Mouse (Mus musculus): ENCODE results near the gene Kcnk1. TPM values are rescaled to one million over a fixed set of nuclear protein-coding genes. Genes with fewer than 3 reads are reported as not detected.

The Kcnk1 gene
- total RNA-seq, 2 experiments from 2014 or later, result 0.77 to 0.98 TPM

- DNase-seq, result no peak
Observed at GRCm38 (mm10) chr8:125996980-125997379, 2.0 kb downstream of the Kcnk1 start.

- no peak for DNase-seq
Observed at GRCm38 (mm10) chr8:125997550-125997949, 2.6 kb downstream of the Kcnk1 start.

GRCm38 (mm10) chr8:125999842-126000395 lies 4.9 kb downstream of the Kcnk1 start:
- no peak for DNase-seq

DNA sequence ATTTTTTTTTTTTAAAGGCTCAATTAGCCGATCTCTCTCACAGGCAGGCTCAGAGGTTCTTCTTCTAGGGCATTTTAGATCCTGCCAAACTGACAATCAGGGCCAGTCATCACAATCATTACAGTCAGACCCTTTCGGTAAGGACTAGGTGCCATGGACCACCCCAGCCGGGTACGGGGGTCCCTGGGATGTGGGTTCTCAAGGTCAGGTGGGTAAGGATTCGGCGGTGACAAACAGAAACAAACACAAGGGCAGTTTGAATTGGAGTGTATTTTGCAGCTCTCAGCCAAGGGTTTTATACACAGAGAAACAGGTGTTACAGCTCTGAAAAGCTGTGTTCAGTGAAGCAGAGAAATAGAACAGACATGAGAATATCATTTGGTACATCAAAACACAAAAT lies 8.6 kb downstream of the Kcnk1 start:
- no peak for DNase-seq

GRCm38 (mm10) chr8:126004953-126005352 lies 10.0 kb downstream of the Kcnk1 start:
- no peak for DNase-seq

DNA sequence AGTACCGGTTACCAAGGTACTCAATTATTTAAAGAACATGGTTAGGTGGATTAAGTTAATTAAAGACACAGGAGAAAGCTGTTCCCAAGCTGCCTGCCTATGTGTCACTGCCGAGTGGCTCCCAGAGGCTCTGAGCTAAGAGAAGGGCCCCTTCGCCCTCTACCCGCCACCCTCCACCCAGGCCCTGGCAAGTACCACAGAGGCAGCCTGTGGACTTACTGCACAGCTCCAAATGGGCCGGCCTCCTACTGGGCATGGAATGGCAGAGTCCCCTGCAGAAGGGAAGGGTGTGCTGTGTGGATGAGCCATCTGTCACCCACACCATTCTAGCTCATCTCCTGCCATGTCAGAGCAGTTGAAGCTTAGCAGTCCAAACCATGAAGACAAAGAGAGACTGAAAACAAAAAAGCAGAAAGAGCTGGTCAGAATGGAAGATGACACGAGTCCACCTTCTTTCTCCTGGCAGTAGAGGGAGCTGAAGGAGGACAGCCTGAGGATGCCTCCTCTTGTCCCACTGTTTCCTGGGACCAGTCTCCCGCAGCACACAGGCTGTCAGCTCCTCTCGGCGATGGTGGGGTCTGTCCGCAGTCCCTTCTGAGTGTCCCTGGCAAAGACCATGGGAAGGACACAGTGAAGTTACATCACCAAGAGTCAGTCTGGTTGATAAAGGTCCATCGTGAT lies 11.5 kb downstream of the Kcnk1 start:
- no peak for DNase-seq

GRCm38 (mm10) chr8:126007538-126008330 lies 12.8 kb downstream of the Kcnk1 start:
- DNase-seq, result no peak

DNA sequence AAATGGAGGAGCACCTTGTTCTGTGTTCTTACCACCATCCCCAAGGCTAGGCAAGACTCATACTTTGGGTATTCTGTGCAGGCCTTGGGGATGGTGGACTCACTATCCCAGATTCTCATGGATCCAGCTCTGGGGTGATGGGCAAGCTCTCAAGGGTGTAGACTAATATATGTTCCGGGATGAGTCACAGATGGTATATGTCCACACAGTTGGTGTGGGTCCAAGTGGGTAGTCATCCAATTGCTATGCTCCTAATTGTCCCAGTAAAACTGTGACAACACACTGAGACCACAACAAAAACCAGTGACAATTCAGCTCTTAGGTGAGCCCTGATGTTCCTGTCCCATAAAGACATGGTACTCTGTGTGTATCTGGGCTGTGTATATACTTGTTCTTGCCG lies 14.0 kb downstream of the Kcnk1 start:
- DNase-seq, result no peak

DNA sequence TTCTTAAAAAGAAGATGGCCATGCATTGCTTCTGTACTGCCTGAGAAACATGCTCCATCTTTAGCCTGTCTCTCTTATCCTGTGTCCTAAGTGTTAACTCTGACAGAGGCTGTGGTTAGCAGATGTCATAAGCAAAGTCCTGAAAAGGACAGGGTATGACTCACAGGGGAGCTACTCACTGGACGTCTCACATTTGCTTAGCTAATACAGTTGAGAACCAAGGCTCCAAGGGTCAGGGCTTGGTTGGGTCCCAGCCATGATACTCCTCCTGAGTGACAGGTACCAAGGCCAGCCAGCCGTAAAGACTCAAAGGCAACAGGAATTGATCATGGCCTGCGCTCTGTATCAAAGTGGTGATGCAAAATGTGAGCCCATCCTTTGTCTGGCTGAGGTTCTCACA lies 15.9 kb downstream of the Kcnk1 start:
- DNase-seq, result no peak

DNA sequence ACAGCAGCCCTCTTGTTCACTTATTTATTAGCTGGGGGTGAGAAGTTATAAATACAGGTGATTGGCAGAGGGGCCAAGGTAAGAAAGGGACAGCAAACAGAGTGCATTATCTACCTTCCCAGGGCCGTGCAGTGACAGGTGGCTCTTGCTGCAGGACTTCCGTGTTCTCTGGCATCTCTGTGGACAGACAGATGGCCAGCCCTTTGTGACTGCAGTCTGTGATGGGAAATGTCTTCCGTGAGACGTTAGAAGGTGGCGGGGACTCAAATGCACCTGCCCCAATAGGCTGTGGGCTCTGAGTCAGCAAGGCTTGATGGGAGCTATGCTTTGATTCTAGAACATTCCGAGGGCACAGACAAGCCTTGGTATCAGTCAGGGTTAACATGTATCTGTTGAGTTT lies 17.4 kb downstream of the Kcnk1 start:
- no peak for DNase-seq

GRCm38 (mm10) chr8:126013646-126014045 lies 18.7 kb downstream of the Kcnk1 start:
- no peak for DNase-seq

DNA sequence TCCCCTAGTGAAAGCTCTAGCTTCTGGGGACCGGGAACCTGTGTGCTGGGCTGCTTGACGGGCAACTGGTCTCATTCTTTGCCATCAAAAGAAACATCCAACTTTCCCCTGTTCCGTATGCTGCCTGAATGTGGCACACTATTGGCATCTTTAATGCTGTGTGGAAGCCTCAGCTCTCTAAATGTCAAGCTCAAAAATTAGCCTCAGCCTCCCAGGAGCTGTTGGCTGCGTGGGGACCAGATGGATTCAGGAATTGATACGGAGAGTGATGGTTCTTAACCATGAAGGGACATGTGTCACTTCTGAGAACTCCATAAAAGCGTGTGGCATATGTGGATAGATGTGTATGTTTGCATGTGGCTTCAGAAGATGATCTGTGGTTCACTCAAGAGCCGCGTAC lies 27.0 kb downstream of the Kcnk1 start:
- DNase-seq, result no peak

DNA sequence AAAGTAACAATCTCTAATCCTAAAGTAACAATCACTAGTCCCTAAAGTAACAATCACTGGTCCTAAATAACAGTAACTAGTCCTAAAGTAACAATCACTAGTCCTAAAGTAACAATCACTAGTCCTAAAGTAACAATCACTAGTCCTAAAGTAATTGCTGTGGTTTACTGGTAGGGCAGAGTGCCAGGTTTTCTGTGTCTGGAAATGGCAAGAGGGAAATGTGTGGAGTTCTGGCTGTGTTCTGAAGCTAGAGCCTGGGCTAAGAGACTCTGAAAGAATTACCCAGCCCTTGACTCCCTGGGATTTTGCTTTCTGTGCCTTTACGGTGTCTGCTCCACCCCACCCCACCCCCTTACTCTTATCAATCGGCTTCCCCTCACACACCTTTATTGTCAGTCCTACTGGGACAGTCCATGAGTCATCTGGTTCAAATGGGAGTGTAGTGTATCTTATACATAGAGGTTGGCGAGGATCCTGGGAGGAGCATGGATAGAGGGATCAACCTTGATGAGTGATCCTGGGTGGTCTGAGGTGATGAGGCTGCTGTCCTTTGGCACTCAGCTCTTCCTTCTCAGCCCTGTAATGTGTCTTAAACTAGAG lies 28.8 kb downstream of the Kcnk1 start:
- no peak for DNase-seq

GRCm38 (mm10) chr8:126024891-126025290 lies 29.9 kb downstream of the Kcnk1 start:
- DNase-seq, result no peak

DNA sequence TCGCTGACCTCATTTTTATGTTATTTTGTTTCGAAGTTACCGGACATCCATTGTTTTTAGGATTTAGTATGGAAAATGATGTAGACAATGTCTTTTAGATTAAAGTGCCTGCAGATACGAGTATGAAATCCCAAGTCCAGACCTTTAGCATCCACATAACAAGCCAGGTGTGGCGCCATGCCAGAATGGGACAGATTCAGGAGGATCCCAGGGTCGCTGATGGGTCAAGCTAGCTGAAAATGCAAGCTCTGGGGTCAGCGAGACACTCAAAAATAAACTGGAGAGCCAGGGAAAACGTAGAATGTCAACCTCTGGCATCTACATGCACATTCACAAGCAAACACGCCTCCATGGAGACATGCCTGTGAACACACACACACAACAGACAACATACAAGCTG lies 31.2 kb downstream of the Kcnk1 start:
- DNase-seq, result no peak

- DNase-seq, result no peak
Observed at GRCm38 (mm10) chr8:126026584-126026983, 31.6 kb downstream of the Kcnk1 start.

- DNase-seq, result no peak
Observed at GRCm38 (mm10) chr8:126027486-126027885, 32.5 kb downstream of the Kcnk1 start.

GRCm38 (mm10) chr8:126028941-126029340 lies 34.0 kb downstream of the Kcnk1 start:
- DNase-seq, result no peak

- DNase-seq, result no peak
Observed at GRCm38 (mm10) chr8:126032776-126033175, 37.8 kb downstream of the Kcnk1 start.

DNA sequence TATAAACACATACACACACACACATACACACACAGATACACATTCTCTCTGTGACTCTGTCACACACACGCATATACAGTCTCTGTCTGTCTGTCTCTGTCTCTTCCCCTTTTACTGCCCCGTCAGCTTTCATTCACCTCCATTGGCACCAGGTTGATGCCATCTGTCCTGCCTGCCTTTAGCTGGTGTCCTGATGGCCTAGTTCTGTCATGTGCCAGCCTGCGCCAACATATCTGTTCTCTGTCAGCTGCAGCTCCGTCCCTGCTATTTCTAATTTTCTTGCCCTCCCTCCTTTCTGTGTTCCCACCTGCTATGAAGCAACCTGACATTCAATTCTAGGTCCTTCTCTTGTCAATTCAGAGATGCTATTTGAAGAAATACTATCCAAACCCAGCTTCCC lies 40.1 kb downstream of the Kcnk1 start:
- DNase-seq, result no peak

DNA sequence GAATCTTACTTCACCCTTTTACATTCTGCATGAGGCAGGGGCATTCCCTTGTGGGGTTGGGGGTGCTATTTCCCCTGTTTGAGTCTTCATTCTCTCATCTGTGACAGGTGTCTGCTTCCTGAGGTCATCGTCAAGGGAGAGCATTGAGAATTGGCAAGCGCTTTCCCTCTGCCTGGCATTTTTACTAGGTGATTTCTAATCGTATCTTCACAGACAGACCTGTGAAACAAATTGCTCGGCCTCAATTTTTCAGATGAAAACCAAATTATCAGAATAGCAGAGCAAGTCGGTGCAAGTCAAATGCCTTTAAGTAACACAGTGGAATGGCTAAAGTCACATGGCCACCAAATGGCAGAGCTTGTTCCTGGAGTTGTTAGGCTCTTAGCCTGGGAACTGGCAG lies 41.4 kb downstream of the Kcnk1 start:
- DNase-seq, result no peak

GRCm38 (mm10) chr8:126045751-126046150 lies 50.8 kb downstream of the Kcnk1 start:
- DNase-seq, result no peak

DNA sequence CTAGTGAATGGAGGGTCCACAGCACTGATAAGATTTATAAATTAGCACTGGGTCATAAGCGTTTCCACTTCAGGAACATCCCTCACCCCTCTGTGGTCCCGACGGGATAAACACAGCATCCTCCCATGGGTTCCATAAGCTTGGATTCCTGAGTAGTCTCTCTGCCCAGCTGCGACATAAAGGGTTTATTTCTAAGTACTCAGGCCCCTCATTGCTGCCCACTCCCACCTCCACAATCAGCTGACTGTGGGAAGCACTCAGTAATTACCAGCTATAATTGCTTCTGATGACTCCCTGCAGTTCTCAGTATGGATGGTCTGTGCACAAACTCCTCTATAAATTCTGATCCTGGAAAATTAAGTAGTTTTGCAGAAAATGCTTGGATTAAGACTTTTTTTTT lies 58.9 kb downstream of the Kcnk1 start:
- no peak for DNase-seq
